Mouse (Mus musculus) midbrain, embryonic 13.5 days (tissue): ENCODE data around the gene Gm20441. TPM values are rescaled to one million over a fixed set of nuclear protein-coding genes. Genes with fewer than 3 reads are reported as not detected.

Source experiments
- ATAC-seq: fragments of 200-750 bp; cut with Nextera tagmentation; 2 replicates; pipeline ENCODE4 v1.8.0; 2017; ENCODE audit warnings: mild to moderate bottlenecking, moderate TSS enrichment, moderate library complexity
- H3K27ac ChIP-seq: fragments of 300-500 bp; sonication (generic); 2 replicates; pipeline ENCODE4 v1.5.1; 2015; ENCODE audit warnings: inconsistent platforms, mild to moderate bottlenecking, moderate library complexity
- H3K27me3 ChIP-seq: fragments of 300-500 bp; sonication (generic); 2 replicates; pipeline ENCODE4 v1.6.1; 2015; ENCODE audit warnings: mild to moderate bottlenecking, inconsistent platforms
- H3K36me3 ChIP-seq: fragments of 300-500 bp; sonication (generic); 2 replicates; pipeline ENCODE4 v1.6.1; 2015; ENCODE audit warnings: mild to moderate bottlenecking, inconsistent platforms
- H3K4me1 ChIP-seq: fragments of 300-500 bp; sonication (generic); replicated peaks from 2 replicates; pipeline ENCODE4 v1.6.1; 2015; ENCODE audit warnings: inconsistent platforms
- H3K4me2 ChIP-seq: fragments of 300-500 bp; sonication (generic); replicated peaks from 2 replicates; pipeline ENCODE4 v1.6.1; 2015; ENCODE audit warnings: moderate library complexity, mild to moderate bottlenecking, inconsistent platforms
- H3K4me3 ChIP-seq: fragments of 300-500 bp; sonication (generic); replicated peaks from 2 replicates; pipeline ENCODE4 v1.5.1; 2015; ENCODE audit warnings: mild to moderate bottlenecking, inconsistent platforms
- H3K9ac ChIP-seq: fragments of 300-500 bp; sonication (generic); replicated peaks from 2 replicates; pipeline ENCODE4 v1.6.1; 2015; ENCODE audit warnings: mild to moderate bottlenecking, inconsistent platforms
- H3K9me3 ChIP-seq: fragments of 300-500 bp; sonication (generic); 2 replicates; pipeline ENCODE4 v1.6.1; 2016; ENCODE audit warnings: mild to moderate bottlenecking, inconsistent platforms
- WGBS: fragments of 180-500 bp; shearing (Covaris S2); methylation state at CpG from one replicate; pipeline ENCODE4 v1.1.7; 2015; 5-methylcytosine and 5-hydroxymethylcytosine counted together
- polyA plus RNA-seq: library from polyadenylated mRNA; unstranded; fragments of >200 nt; fragmentation: Nextera tagmentation; extraction: Ambion mirVana; gene quantifications from 2 replicates; pipeline ENCODE4 v1.2.1, GENCODE M21; 2015

The Gm20441 gene
- not detected in 2 replicates for polyA plus RNA-seq

DNA sequence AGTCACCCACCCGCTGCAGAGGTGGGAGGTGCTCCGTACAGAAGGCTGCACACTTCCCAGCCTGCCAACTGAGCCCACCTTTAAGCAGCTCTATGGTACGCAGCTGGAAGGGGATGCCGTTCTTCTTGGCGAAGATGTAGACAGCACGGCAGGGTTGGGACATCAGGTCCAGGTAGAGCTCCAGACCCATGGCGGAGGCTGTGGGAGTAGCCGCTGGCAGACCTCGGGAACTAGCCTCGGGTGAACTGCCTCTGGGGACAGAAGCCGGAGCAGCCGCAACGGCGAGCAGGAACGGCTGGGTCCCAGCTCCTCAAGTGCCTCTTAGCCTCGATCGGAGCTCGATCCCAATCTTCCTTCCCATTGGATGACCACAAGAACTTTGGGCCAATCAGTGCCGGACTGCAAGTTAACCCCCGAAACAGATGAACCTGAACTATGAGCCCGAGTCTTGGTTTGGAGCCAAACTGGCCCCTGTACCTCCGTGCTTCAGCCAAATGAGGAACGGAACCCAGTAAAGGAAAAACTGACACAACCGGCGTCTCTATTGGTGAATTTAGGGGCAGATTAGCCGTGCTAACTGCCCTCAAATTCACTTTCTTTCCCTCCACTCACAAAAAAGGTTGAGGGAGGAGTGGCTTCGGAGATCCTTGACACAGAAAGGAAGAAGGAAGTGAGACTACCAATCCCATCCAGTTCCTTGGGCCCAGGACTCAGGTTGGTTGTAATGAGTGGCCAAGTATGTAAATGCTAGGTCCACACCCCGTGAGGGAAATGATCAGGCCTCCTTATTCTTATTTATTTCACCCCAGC lies at the start of gene Gm20441, which contains the start of gene Gstt3:
TSS of gene Gm20441 (minus strand) at position 186 of the 810 bp plus-strand sequence.
TSS of gene Gstt3 (minus strand) at position 646 of the 810 bp plus-strand sequence.
- ATAC-seq: 0 out of 2 replicates have a peak, but pooled peaks have one; percentile 48

DNA sequence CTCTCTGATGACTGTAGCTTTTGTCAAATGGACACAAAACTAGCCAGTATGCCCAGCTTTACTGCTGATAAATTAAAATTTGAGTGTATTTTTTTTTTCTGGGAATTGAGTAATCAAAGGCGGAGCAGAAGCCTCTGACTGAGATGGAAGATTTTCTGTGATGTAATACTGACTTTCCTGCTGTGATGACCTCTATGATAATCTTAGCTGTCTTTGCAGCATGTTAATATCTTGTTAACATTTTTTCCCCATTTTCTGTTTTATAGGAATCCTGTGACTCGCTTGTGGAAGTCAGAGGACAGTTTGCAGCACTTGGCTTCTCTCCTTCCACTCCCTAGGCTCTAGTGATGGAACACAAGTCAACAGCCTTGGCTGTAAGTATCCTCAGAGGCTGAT lies 49.5 kb upstream of the Gm20441 start:
- WGBS: 92% methylated on average over 2 of the region's 2 CpGs

More for the DNA sequence above, at the start of gene Gm20441, which contains the start of gene Gstt3:
- no peak within 1 kb of the TSS for H3K27ac ChIP-seq
- H3K36me3 ChIP-seq: no peaks in the 10 kb centered on the region
- peaks cover 55% of the 10 kb centered on the region for H3K27me3 ChIP-seq
- peaks cover 11% of the 10 kb centered on the region for H3K4me1 ChIP-seq
- H3K9ac ChIP-seq: peak within 1 kb of the TSS; percentile 47
- 1% methylated on average over 28 of the region's 28 CpGs for WGBS
- H3K4me2 ChIP-seq: peak within 1 kb of the TSS; percentile 61
- H3K9me3 ChIP-seq: no peaks in the 10 kb centered on the region
- H3K4me3 ChIP-seq: peak within 1 kb of the TSS; percentile 35

DNA sequence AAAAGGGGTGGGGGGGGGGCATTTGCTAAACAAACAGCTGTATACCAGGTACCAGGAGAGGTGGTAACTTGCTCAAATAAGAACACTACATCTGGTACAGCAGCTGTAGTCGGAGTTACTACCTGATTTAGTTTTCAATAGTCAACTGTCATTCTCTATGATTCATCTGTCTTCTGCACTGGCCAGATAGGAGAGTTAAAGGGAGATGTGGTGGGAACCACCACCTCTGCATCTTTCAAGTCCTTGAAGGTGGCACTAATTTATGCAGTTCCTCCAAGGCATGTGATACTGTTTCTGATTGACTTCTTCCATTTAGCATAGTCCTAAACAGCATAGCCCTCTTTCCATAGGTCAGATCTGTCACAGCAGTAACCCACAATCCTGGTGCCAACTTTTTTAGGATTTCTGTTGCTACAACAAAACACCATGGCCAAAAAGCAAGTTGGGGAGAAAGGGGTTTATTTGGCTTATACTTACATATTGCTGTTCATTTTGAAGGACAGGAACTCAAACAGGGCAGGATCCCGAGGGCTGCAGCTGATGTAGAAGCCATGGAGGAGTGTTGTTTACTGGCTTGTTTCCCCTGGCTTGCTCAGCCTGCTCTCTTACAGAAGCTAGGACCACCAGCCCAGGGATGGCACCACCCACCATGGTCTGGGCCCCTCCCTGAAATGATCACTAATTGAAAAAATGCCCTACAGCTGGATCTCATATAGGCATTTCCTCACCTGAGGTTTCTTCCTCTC lies 48.9 kb upstream of the Gm20441 start:
- Histone ChIP-seq H3K9ac (no peak overlapping the region), H3K27me3 (peaks cover 27% of the 10 kb centered on the region), H3K4me2 (no peak overlapping the region), H3K36me3 (no peaks in the 10 kb centered on the region), H3K9me3 (no peaks in the 10 kb centered on the region), H3K4me3 (no peak overlapping the region), H3K4me1 (peaks cover 14% of the 10 kb centered on the region), H3K27ac (no peak overlapping the region)
- 89% methylated on average over 2 of the region's 2 CpGs for WGBS
- no peak for ATAC-seq

More for the DNA sequence above, 49.5 kb upstream of the Gm20441 start:
- Histone ChIP-seq H3K4me2 (no peak overlapping the region), H3K27ac (no peak overlapping the region), H3K27me3 (peaks cover 32% of the 10 kb centered on the region), H3K4me1 (peaks cover 19% of the 10 kb centered on the region), H3K9ac (no peak overlapping the region), H3K36me3 (no peaks in the 10 kb centered on the region), H3K4me3 (no peak overlapping the region), H3K9me3 (no peaks in the 10 kb centered on the region)
- ATAC-seq: no peak

DNA sequence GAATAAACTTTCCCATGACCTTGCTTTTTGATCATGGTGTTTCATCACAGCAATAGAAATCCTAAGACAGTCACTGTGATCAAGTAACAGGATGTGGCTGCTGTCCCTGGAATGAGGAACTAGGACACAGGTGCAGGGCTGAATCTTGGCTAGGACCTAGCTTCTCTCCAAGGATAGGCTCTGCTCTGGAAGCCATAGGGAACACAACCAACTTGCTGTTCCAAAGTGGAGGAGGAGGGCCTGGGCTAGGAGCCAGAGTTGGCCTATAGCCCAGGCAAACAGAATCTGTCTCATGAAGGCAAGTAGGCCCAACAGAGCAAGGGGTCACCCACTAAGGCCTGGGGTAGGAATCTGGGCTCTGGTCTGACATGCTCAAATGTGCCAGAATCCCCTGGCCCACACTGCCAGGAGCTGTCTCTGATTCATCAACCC lies 47.8 kb upstream of the Gm20441 start:
- H3K4me2 ChIP-seq: no peak overlapping the region
- H3K36me3 ChIP-seq: no peaks in the 10 kb centered on the region
- H3K9ac ChIP-seq: no peak overlapping the region
- peaks cover 16% of the 10 kb centered on the region for H3K27me3 ChIP-seq
- no peak for ATAC-seq
- no peak overlapping the region for H3K27ac ChIP-seq
- no peaks in the 10 kb centered on the region for H3K9me3 ChIP-seq
- no peak overlapping the region for H3K4me3 ChIP-seq
- 0 out of 2 replicates have a peak, but pooled peaks cover 3% of the 10 kb centered on the region for H3K4me1 ChIP-seq

DNA sequence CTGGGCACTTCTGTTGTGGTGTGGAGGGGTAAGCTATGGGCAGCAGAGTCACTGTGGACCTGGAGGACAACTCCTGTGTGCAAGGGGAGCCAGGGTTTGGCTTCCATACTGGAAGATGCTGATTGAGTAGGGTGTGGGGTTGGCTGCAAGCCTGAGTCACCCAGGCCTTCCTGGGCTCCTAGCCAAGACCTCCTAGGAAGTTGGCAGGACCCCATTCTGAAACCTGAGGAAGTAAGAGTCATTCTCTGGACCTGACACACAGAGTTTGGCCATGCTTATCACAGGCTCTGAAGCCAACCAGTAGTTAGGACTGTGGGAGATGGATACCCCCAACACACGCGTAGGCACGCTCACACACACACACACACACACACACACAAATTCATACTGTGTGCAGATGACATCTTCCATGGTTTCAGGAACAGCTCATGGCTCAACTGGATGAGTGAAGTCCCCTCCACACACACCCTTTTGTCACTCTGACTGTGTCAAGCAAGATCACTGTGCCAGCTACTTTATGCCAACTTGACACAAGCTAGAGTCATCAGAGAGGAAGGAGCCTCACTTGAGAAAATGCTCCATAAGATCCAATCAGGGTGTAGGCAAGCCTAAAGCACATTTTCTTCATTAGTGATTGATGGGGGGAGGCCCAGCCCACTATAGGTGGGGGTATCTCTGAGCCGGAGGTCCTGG lies 47.1 kb upstream of the Gm20441 start:
- WGBS: 98% methylated on average over 4 of the region's 4 CpGs
- Histone ChIP-seq H3K36me3 (no peaks in the 10 kb centered on the region), H3K27ac (no peak overlapping the region), H3K27me3 (peaks cover 9% of the 10 kb centered on the region), H3K9me3 (no peaks in the 10 kb centered on the region), H3K4me3 (no peak overlapping the region), H3K4me2 (no peak overlapping the region), H3K9ac (no peak overlapping the region), H3K4me1 (no peaks in the 10 kb centered on the region)
- no peak for ATAC-seq

DNA sequence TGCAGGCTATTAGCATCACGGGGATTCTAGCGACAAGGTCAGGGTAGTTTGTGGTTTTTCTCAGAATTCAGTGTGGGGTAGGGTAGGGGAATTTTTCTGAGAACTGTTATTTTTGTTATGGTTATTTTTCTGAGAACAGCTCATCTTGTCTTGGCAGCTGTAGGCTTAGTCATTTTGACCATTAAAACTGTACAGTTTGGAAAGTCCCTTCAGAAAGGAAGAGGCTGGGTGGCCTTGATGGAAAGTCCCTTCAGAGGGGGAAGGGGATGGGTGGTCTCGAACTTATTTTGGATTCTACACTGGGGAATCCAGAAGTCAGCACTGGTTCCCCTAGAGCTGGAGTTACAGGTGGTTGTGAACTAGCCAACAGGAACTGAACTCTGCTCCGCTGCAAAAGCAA lies 43.8 kb upstream of the Gm20441 start:
- no peak for ATAC-seq
- H3K27me3 ChIP-seq: no peaks in the 10 kb centered on the region
- H3K36me3 ChIP-seq: no peaks in the 10 kb centered on the region
- no peak overlapping the region for H3K27ac ChIP-seq
- 85% methylated on average over 4 of the region's 4 CpGs for WGBS
- no peak overlapping the region for H3K4me2 ChIP-seq
- H3K4me3 ChIP-seq: no peak overlapping the region
- H3K9ac ChIP-seq: no peak overlapping the region
- H3K9me3 ChIP-seq: no peaks in the 10 kb centered on the region
- no peaks in the 10 kb centered on the region for H3K4me1 ChIP-seq

DNA sequence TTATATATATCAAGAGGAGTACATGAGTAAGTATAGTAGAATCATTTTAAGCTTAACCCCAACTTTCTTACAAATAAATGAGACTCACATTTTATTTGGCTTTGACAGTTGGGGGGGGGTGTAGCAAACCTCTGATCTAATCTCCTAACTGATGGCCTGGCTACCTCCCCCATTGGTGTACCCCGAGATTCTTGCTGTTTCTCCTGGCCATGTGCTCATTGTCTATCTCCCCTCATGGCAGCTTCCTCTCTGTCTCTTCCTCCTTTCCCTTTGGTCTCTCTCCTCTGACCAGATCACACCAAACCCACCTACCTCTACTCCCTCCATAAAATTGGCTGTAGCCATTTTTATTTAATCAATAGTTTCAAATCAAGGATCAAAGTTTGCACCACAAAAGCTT lies 43.0 kb upstream of the Gm20441 start:
- H3K36me3 ChIP-seq: no peaks in the 10 kb centered on the region
- ATAC-seq: no peak
- 93% methylated on average over 1 of the region's 1 CpGs for WGBS

DNA sequence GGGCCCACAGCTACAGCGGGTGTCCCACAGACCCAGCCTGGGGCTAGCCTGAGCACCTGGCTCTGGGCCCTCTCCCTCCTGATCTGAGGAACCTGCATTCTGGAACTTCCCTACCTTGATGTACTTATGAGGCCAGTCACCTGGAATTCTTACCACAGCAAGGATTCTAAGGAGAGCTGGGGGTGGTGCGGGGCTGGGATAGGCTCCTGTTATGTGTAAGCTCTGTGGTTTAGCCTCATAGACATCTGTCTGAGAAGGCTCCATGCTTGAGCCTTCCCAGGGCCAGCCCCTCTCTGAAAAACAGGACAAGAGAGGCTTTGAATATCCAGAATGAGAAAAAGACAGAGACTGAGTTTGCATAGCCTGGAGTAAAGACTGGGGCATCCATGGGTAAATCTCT lies 41.7 kb upstream of the Gm20441 start, which contains the start of gene Gstt4:
TSS of gene Gstt4 (minus strand) at position 101 of the 400 bp plus-strand sequence.
- Histone ChIP-seq H3K36me3 (no peaks in the 10 kb centered on the region), H3K4me1 (no peaks in the 10 kb centered on the region), H3K27me3 (no peaks in the 10 kb centered on the region), H3K9me3 (no peaks in the 10 kb centered on the region), H3K9ac (no peak within 1 kb of the TSS), H3K4me3 (no peak within 1 kb of the TSS), H3K27ac (no peak within 1 kb of the TSS), H3K4me2 (no peak within 1 kb of the TSS)
- 93% methylated on average over 2 of the region's 2 CpGs for WGBS
- ATAC-seq: no peak

More for the DNA sequence above, 43.0 kb upstream of the Gm20441 start:
- no peak overlapping the region for H3K9ac ChIP-seq
- no peaks in the 10 kb centered on the region for H3K4me1 ChIP-seq
- H3K27ac ChIP-seq: no peak overlapping the region
- no peak overlapping the region for H3K4me3 ChIP-seq
- H3K4me2 ChIP-seq: no peak overlapping the region
- H3K9me3 ChIP-seq: no peaks in the 10 kb centered on the region
- H3K27me3 ChIP-seq: no peaks in the 10 kb centered on the region

DNA sequence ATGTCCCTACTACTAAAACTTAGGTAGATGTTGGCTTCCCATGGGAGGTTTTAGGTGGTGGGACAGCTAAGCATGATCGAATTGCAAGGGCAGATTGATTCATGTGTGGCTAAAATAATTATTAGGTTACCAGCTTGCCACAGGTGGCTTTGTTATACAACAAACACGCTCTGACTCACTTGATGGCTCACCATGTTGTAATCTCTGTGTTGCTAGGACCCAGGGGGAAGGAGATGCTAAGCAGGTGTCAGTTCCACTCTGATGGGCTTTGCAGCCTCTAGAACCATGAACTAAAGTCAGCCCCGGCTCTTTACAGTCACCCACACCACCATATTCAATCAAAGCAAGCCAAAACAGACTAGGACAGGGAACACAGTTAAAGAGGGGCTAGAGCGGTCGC lies 39.1 kb upstream of the Gm20441 start:
- Histone ChIP-seq H3K4me3 (no peak overlapping the region), H3K36me3 (no peaks in the 10 kb centered on the region), H3K27ac (no peak overlapping the region), H3K4me2 (no peak overlapping the region), H3K9me3 (no peaks in the 10 kb centered on the region), H3K4me1 (no peaks in the 10 kb centered on the region), H3K27me3 (no peaks in the 10 kb centered on the region), H3K9ac (no peak overlapping the region)
- 89% methylated on average over 5 of the region's 5 CpGs for WGBS
- no peak for ATAC-seq

DNA sequence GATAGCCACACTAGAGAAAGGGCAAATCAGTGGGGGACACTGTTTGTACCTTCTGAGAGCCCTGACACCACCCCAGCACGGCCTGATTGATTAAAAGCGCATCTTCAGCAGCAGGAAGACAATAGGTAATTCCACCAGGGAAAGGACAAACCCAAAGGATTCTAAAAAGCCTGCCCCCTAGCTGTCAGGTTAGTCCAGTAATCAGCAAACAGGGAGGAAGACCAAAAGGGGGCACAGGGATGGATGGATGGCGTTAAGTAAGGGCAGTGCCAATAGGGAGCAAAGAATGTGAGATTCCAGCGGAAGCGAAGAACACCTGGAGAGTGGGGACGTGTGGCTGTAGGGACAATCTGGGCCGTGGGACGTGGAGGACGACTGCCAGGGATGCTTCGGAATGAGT lies 37.9 kb upstream of the Gm20441 start:
- H3K4me1 ChIP-seq: no peaks in the 10 kb centered on the region
- no peak overlapping the region for H3K4me2 ChIP-seq
- H3K4me3 ChIP-seq: no peak overlapping the region
- H3K27me3 ChIP-seq: no peaks in the 10 kb centered on the region
- no peaks in the 10 kb centered on the region for H3K36me3 ChIP-seq
- ATAC-seq: no peak
- no peak overlapping the region for H3K27ac ChIP-seq
- H3K9ac ChIP-seq: no peak overlapping the region
- H3K9me3 ChIP-seq: no peaks in the 10 kb centered on the region
- WGBS: 64% methylated on average over 10 of the region's 10 CpGs

DNA sequence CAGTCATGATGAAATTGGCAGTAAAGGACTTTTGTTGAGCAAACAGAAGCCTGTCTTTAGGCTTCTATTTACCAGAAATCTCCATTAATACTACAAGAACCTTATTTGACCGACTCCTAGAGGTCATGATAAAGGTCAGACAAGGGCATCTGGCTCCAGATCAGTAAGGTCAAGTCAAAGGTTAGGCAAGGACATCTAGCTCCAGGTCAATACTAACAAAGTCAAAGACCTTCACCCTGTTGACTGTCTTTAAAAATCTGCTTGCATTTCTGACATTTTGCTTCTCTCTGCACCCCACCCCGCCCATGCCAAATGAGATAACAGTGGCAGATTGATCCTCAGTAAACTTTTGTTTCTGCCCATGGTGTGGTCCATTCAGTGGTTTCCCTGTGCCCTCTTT lies 23.5 kb upstream of the Gm20441 start:
- no peaks in the 10 kb centered on the region for H3K36me3 ChIP-seq
- no peaks in the 10 kb centered on the region; the same call in 1 of the 2 replicates for H3K27me3 ChIP-seq
- ATAC-seq: no peak
- no peak overlapping the region for H3K27ac ChIP-seq
- H3K4me1 ChIP-seq: no peaks in the 10 kb centered on the region
- WGBS: 78% methylated on average over 2 of the region's 2 CpGs
- H3K9me3 ChIP-seq: no peaks in the 10 kb centered on the region
- no peak overlapping the region for H3K4me2 ChIP-seq
- H3K4me3 ChIP-seq: no peak overlapping the region
- H3K9ac ChIP-seq: no peak overlapping the region
